Mouse (Mus musculus) megakaryocyte, embryonic 14.5 days (primary cell): Measurements from ENCODE around the gene Gapdh.
"Not testable (repeated sequence)": the region's sequence is repeated elsewhere in the genome, so short reads cannot be mapped to it uniquely, and the experiment has no call there.

ENCODE experiments used
- FLI1 ChIP-seq: IDR thresholded peaks from 2 replicates; pipeline ENCODE4 v1.6.1; 2012; ENCODE audit warnings: low read length, inconsistent platforms, mixed read lengths
- GATA1 ChIP-seq: IDR thresholded peaks from 3 replicates; pipeline ENCODE4 v1.6.1; 2012; ENCODE audit warnings: mixed read lengths, low read length, inconsistent platforms, borderline replicate concordance

- TF ChIP-seq GATA1, FLI1: not testable (repeated sequence)
These were observed 4.3 kb downstream of the Gapdh start for GRCm38 (mm10) chr6:125161971-125162370.
